In genomic region chr2:10047758-10048436, GRCm38 (mm10) we compare ENCODE assay signal across 8 mouse cellular contexts. TPM values are rescaled to one million over a fixed set of nuclear protein-coding genes. Genes with fewer than 3 reads are reported as not detected.
A peak's percentile ranks its signal among the peaks of the same experiment; 100 is the strongest.
DNase-seq lines count a peak whose midpoint lies in the region; ATAC-seq and TF ChIP-seq lines count a peak whose summit lies in the region.

No protein-coding gene starts in this region.

- peak in 1 of 2 experiments; percentile 52 for DNase-seq in cerebellum, adult 2 months
- no peak for DNase-seq in cerebellum, adult 8-10 months
- peak; percentile 67 for DNase-seq in MEL (ENCODE audit: low read depth, low spot score)
- DNase-seq in lung, postnatal 4 days = peak; percentile 28 to 34
- DNase-seq in right cerebral cortex, adult 18-20 months = peak; percentile 15

- peak overlapping the region; percentile 96 for H3K9ac ChIP-seq in MEL (ENCODE audit: control insufficient read depth, low read depth, low read length, poor library complexity, severe bottlenecking)
- H3K9ac ChIP-seq in heart, embryonic 11.5 days (ENCODE audit: low read depth, low read length) = peak overlapping the region; percentile 88
- H3K9ac ChIP-seq in kidney, embryonic 15.5 days = peak overlapping the region; percentile 67

- peaks cover 0 to 5% of the 10 kb centered on the region in 2 experiments; a peak in 1 of 4 replicates for H3K36me3 ChIP-seq in MEL (ENCODE audit: control insufficient read depth in 1 of 2, insufficient read depth in 2 of 2, low read length in 2 of 2)
- no peaks in the 10 kb centered on the region for H3K36me3 ChIP-seq in heart, embryonic 11.5 days (ENCODE audit: control insufficient read depth, insufficient read depth, low read length)
- H3K36me3 ChIP-seq in kidney, embryonic 15.5 days = no peaks in the 10 kb centered on the region

- H3K4me2 ChIP-seq in heart, embryonic 11.5 days = peak overlapping the region; percentile 67
- peak overlapping the region; percentile 83 for H3K4me2 ChIP-seq in kidney, embryonic 15.5 days

- H3K79me2 ChIP-seq in MEL (ENCODE audit: control insufficient read depth, insufficient read depth, low read length, poor library complexity) = peaks cover 31% of the 10 kb centered on the region

- no peak for TF ChIP-seq POLR2A in cerebellum, adult 2 months (IDR thresholded peaks at IDR 0.05; ENCODE audit: borderline replicate concordance, insufficient read depth, low read length)
- TF ChIP-seq POLR2A in MEL (IDR thresholded peaks at IDR 0.05; ENCODE audit: control insufficient read depth in 1 of 2, insufficient read depth in 1 of 2, low read depth in 1 of 2, low read length in 2 of 2, poor library complexity in 1 of 2) = no peak

- H3K27me3 ChIP-seq in cerebellum, adult 2 months (ENCODE audit: control insufficient read depth, insufficient read depth, low read length) = no peaks in the 10 kb centered on the region
- H3K27me3 ChIP-seq in MEL (ENCODE audit: control insufficient read depth in 1 of 2, insufficient read depth in 2 of 2, low read length in 2 of 2) = no peaks in the 10 kb centered on the region
- H3K27me3 ChIP-seq in heart, embryonic 11.5 days (ENCODE audit: control insufficient read depth, insufficient read depth, low read length) = no peaks in the 10 kb centered on the region
- no peaks in the 10 kb centered on the region for H3K27me3 ChIP-seq in kidney, embryonic 15.5 days

- 0 out of 2 replicates have a peak overlapping the region, but pooled peaks have one; percentile 26 for H3K27ac ChIP-seq in cerebellum, adult 2 months (ENCODE audit: insufficient read depth, low read length)
- peak overlapping the region; percentile 51 for H3K27ac ChIP-seq in MEL (ENCODE audit: control insufficient read depth, low read depth, low read length)
- H3K27ac ChIP-seq in heart, embryonic 11.5 days (ENCODE audit: low read depth, low read length) = no peak overlapping the region
- H3K27ac ChIP-seq in kidney, embryonic 15.5 days = no peak overlapping the region

- no peak for TF ChIP-seq RAD21 in MEL (IDR thresholded peaks at IDR 0.05; ENCODE audit: low read depth, low read length)

- ATAC-seq in common myeloid progenitor, adult 5-6 weeks (replicated peaks; ENCODE audit: low read depth, poor library complexity, severe bottlenecking) = peak; percentile 45
- peak; percentile 40 for ATAC-seq in heart, embryonic 11.5 days (replicated peaks; ENCODE audit: insufficient number of reproducible peaks, low FRiP score, low TSS enrichment)
- ATAC-seq in kidney, embryonic 15.5 days (replicated peaks; ENCODE audit: low FRiP score) = peak; percentile 75

- TF ChIP-seq EP300 in MEL (IDR thresholded peaks at IDR 0.05; ENCODE audit: low read depth in 1 of 2, low read length in 2 of 2) = no peak

- peak overlapping the region; percentile 83 for H3K4me3 ChIP-seq in cerebellum, adult 2 months (replicated peaks; ENCODE audit: insufficient read depth, low read depth, low read length)
- peak overlapping the region; percentile 75 to 95 for H3K4me3 ChIP-seq in MEL (ENCODE audit: control insufficient read depth in 1 of 2, insufficient read depth in 1 of 2, low read depth in 2 of 2, low read length in 2 of 2)
- peak overlapping the region; percentile 93 for H3K4me3 ChIP-seq in heart, embryonic 11.5 days (ENCODE audit: low read depth, low read length)
- peak overlapping the region; percentile 94 for H3K4me3 ChIP-seq in kidney, embryonic 15.5 days (replicated peaks)

- no peaks in the 10 kb centered on the region for H3K4me1 ChIP-seq in cerebellum, adult 2 months (ENCODE audit: control insufficient read depth, insufficient read depth, low read length)
- peaks cover 0 to 4% of the 10 kb centered on the region in 2 experiments; a peak in 3 of 4 replicates for H3K4me1 ChIP-seq in MEL (ENCODE audit: control insufficient read depth in 1 of 2, insufficient read depth in 2 of 2, low read length in 2 of 2)
- H3K4me1 ChIP-seq in heart, embryonic 11.5 days (ENCODE audit: control insufficient read depth, insufficient read depth, low read length) = peaks cover 4% of the 10 kb centered on the region; the same call in 1 of the 2 replicates
- H3K4me1 ChIP-seq in kidney, embryonic 15.5 days = peaks cover 14% of the 10 kb centered on the region

- WGBS in cerebellum, adult 2 months = under 1% methylated on average over 47 of the region's 47 CpGs
- WGBS in heart, embryonic 11.5 days (ENCODE audit: insufficient replicate concordance) = 0% methylated on average over 46 of the region's 47 CpGs
- under 1% methylated on average over 47 of the region's 47 CpGs for WGBS in kidney, embryonic 15.5 days

- no peaks in the 10 kb centered on the region for H3K9me3 ChIP-seq in MEL (replicated peaks; ENCODE audit: insufficient read depth, low read length)
- H3K9me3 ChIP-seq in heart, embryonic 11.5 days (replicated peaks; ENCODE audit: control insufficient read depth, low read length) = no peaks in the 10 kb centered on the region
- H3K9me3 ChIP-seq in kidney, embryonic 15.5 days (replicated peaks) = no peaks in the 10 kb centered on the region

- TF ChIP-seq CTCF in cerebellum, adult 2 months (IDR thresholded peaks at IDR 0.05; ENCODE audit: borderline replicate concordance, insufficient read depth, low read depth, low read length) = no peak
- peak in 1 of 3 experiments; percentile 27; a peak in 2 of 6 replicates for TF ChIP-seq CTCF in MEL (IDR thresholded peaks at IDR 0.05 in 2 of 3, conservative IDR thresholded peaks at IDR 0.05 in 1 of 3; ENCODE audit: control insufficient read depth in 1 of 3, insufficient read depth in 1 of 3, low read depth in 2 of 3, low read length in 3 of 3, poor library complexity in 1 of 3, severe bottlenecking in 1 of 3)

TF ChIP-seq in MEL, 35 proteins besides CTCF, POLR2A, EP300 and RAD21:
- TF ChIP-seq USF1 (IDR thresholded peaks at IDR 0.05; ENCODE audit: low read depth, low read length) = no peak
- no peak for TF ChIP-seq MXI1 (IDR thresholded peaks at IDR 0.05; ENCODE audit: low read depth, low read length)
- TF ChIP-seq ZC3H11A (IDR thresholded peaks at IDR 0.05; ENCODE audit: low read depth, low read length) = no peak
- TF ChIP-seq TCF12 (IDR thresholded peaks at IDR 0.05; ENCODE audit: low read depth, low read length) = no peak
- no peak for TF ChIP-seq JUND (IDR thresholded peaks at IDR 0.05; ENCODE audit: low read depth, low read length)
- TF ChIP-seq E2F4 (IDR thresholded peaks at IDR 0.05; ENCODE audit: borderline replicate concordance, low read depth, low read length) = no peak; the same call in 1 of the 2 replicates
- TF ChIP-seq CHD1 (IDR thresholded peaks at IDR 0.05; ENCODE audit: low read depth, low read length) = no peak
- no peak for TF ChIP-seq ZKSCAN1 (IDR thresholded peaks at IDR 0.05; ENCODE audit: low read depth, low read length)
- no peak for TF ChIP-seq MYC (IDR thresholded peaks at IDR 0.05; ENCODE audit: low read depth, low read length)
- TF ChIP-seq TAL1 (IDR thresholded peaks at IDR 0.05; ENCODE audit: low read length) = no peak
- no peak for TF ChIP-seq MAZ (IDR thresholded peaks at IDR 0.05; ENCODE audit: low read depth, low read length)
- TF ChIP-seq UBTF (IDR thresholded peaks at IDR 0.05; ENCODE audit: borderline replicate concordance, insufficient read depth, low read depth, low read length) = no peak
- TF ChIP-seq ELF1 (IDR thresholded peaks at IDR 0.05; ENCODE audit: low read depth, low read length) = no peak
- no peak for TF ChIP-seq MAX (IDR thresholded peaks at IDR 0.05; ENCODE audit: low read length)
- TF ChIP-seq ZMIZ1 (IDR thresholded peaks at IDR 0.05; ENCODE audit: low read depth, low read length) = no peak
- TF ChIP-seq USF2 (IDR thresholded peaks at IDR 0.05; ENCODE audit: borderline replicate concordance in 1 of 2, insufficient read depth in 1 of 2, low read depth in 1 of 2, low read length in 2 of 2) = no peak
- TF ChIP-seq ETS1 (IDR thresholded peaks at IDR 0.05; ENCODE audit: low read depth, low read length) = no peak
- no peak for TF ChIP-seq POLR2AphosphoS5 (IDR thresholded peaks at IDR 0.05; ENCODE audit: borderline replicate concordance, low read depth, low read length)

RNA-seq across cellular contexts. Expression of gene Taf3, which starts 0.5 kb away (rescaled TPM):
- polyA plus RNA-seq in cerebellum, adult 2 months (2012; rRNA removed) = 13.0 and 13.1 TPM in 2 replicates
- total RNA-seq in MEL (2012; rRNA removed) = 8.3 and 9.1 TPM in 2 replicates
- 10 to 100 TPM in 1 of 2 experiments, not detected in 1; 20.9 TPM for polyA plus RNA-seq in MEL (2012; ENCODE audit: insufficient read depth in 1 of 2, insufficient read length in 2 of 2, low read depth in 1 of 2, low replicate concordance in 2 of 2, missing spikeins in 1 of 2)
- total RNA-seq in common myeloid progenitor, adult 5-6 weeks (2017) = 11.7 and 13.8 TPM in 2 replicates
- 10.0 and 11.9 TPM in 2 replicates for polyA plus RNA-seq in heart, embryonic 11.5 days (2014; fragmentation: Nextera tagmentation; extraction: Ambion mirVana)
- 16.4 TPM in 2 replicates for polyA plus RNA-seq in kidney, embryonic 15.5 days (2015; fragmentation: Nextera tagmentation; extraction: Ambion mirVana)

RNA-seq across cellular contexts. Expression of gene Atp5c1, which starts 32.4 kb away (rescaled TPM):
- polyA plus RNA-seq in cerebellum, adult 2 months (2012; rRNA removed) = 527 TPM in 2 replicates
- total RNA-seq in MEL (2012; rRNA removed) = 414 and 425 TPM in 2 replicates
- 100 to 1,000 TPM; 280 to 381 TPM for polyA plus RNA-seq in MEL (2012; ENCODE audit: insufficient read depth in 1 of 2, insufficient read length in 2 of 2, low read depth in 1 of 2, low replicate concordance in 2 of 2, missing spikeins in 1 of 2)
- total RNA-seq in common myeloid progenitor, adult 5-6 weeks (2017) = 446 and 456 TPM in 2 replicates
- 1,104 and 1,135 TPM in 2 replicates for polyA plus RNA-seq in heart, embryonic 11.5 days (2014; fragmentation: Nextera tagmentation; extraction: Ambion mirVana)
- polyA plus RNA-seq in kidney, embryonic 15.5 days (2015; fragmentation: Nextera tagmentation; extraction: Ambion mirVana) = 661 and 685 TPM in 2 replicates

RNA-seq across cellular contexts. Expression of gene Kin, which starts 32.5 kb away (rescaled TPM):
- 14.8 and 16.7 TPM in 2 replicates for polyA plus RNA-seq in cerebellum, adult 2 months (2012; rRNA removed)
- 23.4 and 25.7 TPM in 2 replicates for total RNA-seq in MEL (2012; rRNA removed)
- polyA plus RNA-seq in MEL (2012; ENCODE audit: insufficient read depth in 1 of 2, insufficient read length in 2 of 2, low read depth in 1 of 2, low replicate concordance in 2 of 2, missing spikeins in 1 of 2) = 10 to 100 TPM in 1 of 2 experiments, not detected in 1; 33.5 TPM
- 34.5 and 42.6 TPM in 2 replicates for total RNA-seq in common myeloid progenitor, adult 5-6 weeks (2017)
- 22.6 and 27.7 TPM in 2 replicates for polyA plus RNA-seq in heart, embryonic 11.5 days (2014; fragmentation: Nextera tagmentation; extraction: Ambion mirVana)
- 29.6 and 33.3 TPM in 2 replicates for polyA plus RNA-seq in kidney, embryonic 15.5 days (2015; fragmentation: Nextera tagmentation; extraction: Ambion mirVana)

Comparison
In these comparisons a context has a peak if more than half of its experiments do, and no peak if none do; other contexts are left out.
1. H3K27ac ChIP-seq: peak in cerebellum, adult 2 months (single experiment) and MEL (single experiment); none in heart, embryonic 11.5 days (single experiment) and kidney, embryonic 15.5 days (single experiment).
2. Peak in every context shown above with its lines, with median percentiles within 50 percentile points of each other: H3K4me3 ChIP-seq, H3K9ac ChIP-seq and ATAC-seq.